Comparison of ENCODE assay signal across 8 mouse cellular contexts in the genomic region with DNA sequence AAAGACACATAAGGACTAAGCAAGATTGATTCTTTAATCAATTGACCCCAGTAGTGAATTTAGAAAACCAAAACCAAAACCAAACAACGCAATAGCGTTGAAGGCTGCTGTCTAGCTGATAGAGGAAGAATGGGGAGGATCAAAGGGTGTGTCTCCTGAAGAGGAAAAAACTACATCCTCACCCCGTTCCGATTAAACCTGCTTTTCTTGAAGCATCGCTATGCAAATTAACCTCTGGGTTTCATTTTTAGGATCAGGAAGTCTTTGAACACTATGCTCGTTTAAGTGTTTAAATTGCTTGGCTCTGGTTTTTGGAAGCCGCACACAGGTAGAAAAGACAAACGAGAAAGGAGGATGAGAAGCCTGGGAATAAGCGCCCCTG. TPM values are rescaled to one million over a fixed set of nuclear protein-coding genes. Genes with fewer than 3 reads are reported as not detected.
DNase-seq lines count a peak whose midpoint lies in the region; ATAC-seq and TF ChIP-seq lines count a peak whose summit lies in the region.

No protein-coding gene starts in this region.

- H3K9ac ChIP-seq in lung, embryonic 14.5 days: peak overlapping the region; percentile 74
- no peak overlapping the region for H3K9ac ChIP-seq in intestine, embryonic 14.5 days (ENCODE audit: low read length)
- H3K9ac ChIP-seq in midbrain, embryonic 16.5 days (ENCODE audit: low read depth, low read length): peak overlapping the region; percentile 87

- no peak for DNase-seq in lung, embryonic 14.5 days
- DNase-seq in lung, postnatal 10 days: no peak
- DNase-seq in c-Kit-positive CD71-positive TER-119-positive erythroid progenitor cells, embryonic 14.5 days (ENCODE audit: low spot score): peak; percentile 37
- no peak for DNase-seq in intestine, embryonic 14.5 days (ENCODE audit: low spot score)
- DNase-seq in urinary bladder, adult 18-20 months (ENCODE audit: low spot score in 2 of 2): no peak
- no peak for DNase-seq in cerebellum, postnatal 4 days (ENCODE audit: low spot score in 2 of 2)
- DNase-seq in layer of hippocampus, postnatal 14 days (ENCODE audit: low spot score in 2 of 2): no peak

- H3K27ac ChIP-seq in lung, embryonic 14.5 days (ENCODE audit: low read depth): no peak overlapping the region
- no peak overlapping the region for H3K27ac ChIP-seq in intestine, embryonic 14.5 days (ENCODE audit: low read depth)
- no peak overlapping the region for H3K27ac ChIP-seq in midbrain, embryonic 16.5 days (ENCODE audit: low read length)

- 15% methylated on average over 9 of the region's 9 CpGs for WGBS in lung, embryonic 14.5 days
- WGBS in intestine, embryonic 14.5 days: 15% methylated on average over 9 of the region's 9 CpGs
- 19% methylated on average over 9 of the region's 9 CpGs for WGBS in midbrain, embryonic 16.5 days

- H3K4me3 ChIP-seq in lung, embryonic 14.5 days (ENCODE audit: low read depth, low read length): peak overlapping the region; percentile 81
- H3K4me3 ChIP-seq in intestine, embryonic 14.5 days (ENCODE audit: low read depth, low read length): peak overlapping the region; percentile 83
- peak overlapping the region; percentile 62 for H3K4me3 ChIP-seq in midbrain, embryonic 16.5 days (ENCODE audit: low read depth, low read length)

- H3K9me3 ChIP-seq in lung, embryonic 14.5 days (ENCODE audit: low read depth, low read length): no peaks in the 10 kb centered on the region
- H3K9me3 ChIP-seq in intestine, embryonic 14.5 days (ENCODE audit: control insufficient read depth, low read length): no peaks in the 10 kb centered on the region
- H3K9me3 ChIP-seq in midbrain, embryonic 16.5 days (replicated peaks; ENCODE audit: control insufficient read depth, low read length, poor library complexity, severe bottlenecking): no peaks in the 10 kb centered on the region

- H3K27me3 ChIP-seq in lung, embryonic 14.5 days (ENCODE audit: insufficient read depth, low read length): no peaks in the 10 kb centered on the region
- no peaks in the 10 kb centered on the region for H3K27me3 ChIP-seq in intestine, embryonic 14.5 days (replicated peaks; ENCODE audit: control insufficient read depth, insufficient read depth, low read length)
- H3K27me3 ChIP-seq in midbrain, embryonic 16.5 days (ENCODE audit: control insufficient read depth, insufficient read depth, low read depth, low read length): peaks cover 3% of the 10 kb centered on the region; the same call in 1 of the 2 replicates

- ATAC-seq in lung, embryonic 14.5 days (ENCODE audit: insufficient read depth): no peak
- no peak for ATAC-seq in intestine, embryonic 14.5 days (replicated peaks; ENCODE audit: low FRiP score, low TSS enrichment, low read depth)
- no peak for ATAC-seq in midbrain, embryonic 16.5 days

- TF ChIP-seq CTCF in lung, embryonic 14.5 days (IDR thresholded peaks at IDR 0.05; ENCODE audit: low read depth): no peak

- peaks cover 7% of the 10 kb centered on the region for H3K4me1 ChIP-seq in lung, embryonic 14.5 days (ENCODE audit: insufficient read depth)
- H3K4me1 ChIP-seq in intestine, embryonic 14.5 days (replicated peaks; ENCODE audit: control insufficient read depth, insufficient read depth, low read length): peaks cover 16% of the 10 kb centered on the region
- peaks cover 10% of the 10 kb centered on the region for H3K4me1 ChIP-seq in midbrain, embryonic 16.5 days (ENCODE audit: control insufficient read depth, insufficient read depth, low read length)

- no peaks in the 10 kb centered on the region for H3K36me3 ChIP-seq in lung, embryonic 14.5 days (ENCODE audit: insufficient read depth)
- no peaks in the 10 kb centered on the region for H3K36me3 ChIP-seq in intestine, embryonic 14.5 days (ENCODE audit: control insufficient read depth, insufficient read depth, low read length)
- no peaks in the 10 kb centered on the region for H3K36me3 ChIP-seq in midbrain, embryonic 16.5 days (ENCODE audit: control insufficient read depth, insufficient read depth, low read length)

- H3K4me2 ChIP-seq in lung, embryonic 14.5 days: peak overlapping the region; percentile 87
- peak overlapping the region; percentile 92 for H3K4me2 ChIP-seq in intestine, embryonic 14.5 days (ENCODE audit: low read length)
- peak overlapping the region; percentile 85 for H3K4me2 ChIP-seq in midbrain, embryonic 16.5 days (ENCODE audit: low read length)

RNA-seq across cellular contexts. Expression of gene Tmem50b, which starts 1.2 kb away (rescaled TPM):
- polyA plus RNA-seq in lung, embryonic 14.5 days (2014; fragmentation: Nextera tagmentation; extraction: Ambion mirVana): 33.1 and 37.2 TPM in 2 replicates
- 29.1 and 31.1 TPM in 2 replicates for polyA plus RNA-seq in intestine, embryonic 14.5 days (2014; fragmentation: Nextera tagmentation; extraction: Ambion mirVana)
- polyA plus RNA-seq in midbrain, embryonic 16.5 days (2015; fragmentation: Nextera tagmentation; extraction: Ambion mirVana): 95.1 and 106 TPM in 2 replicates
- total RNA-seq in layer of hippocampus, postnatal 14 days (2021): 100 to 1,000 TPM; 126 to 142 TPM

RNA-seq across cellular contexts. Expression of gene Dnajc28, which starts 22.4 kb away (rescaled TPM):
- polyA plus RNA-seq in lung, embryonic 14.5 days (2014; fragmentation: Nextera tagmentation; extraction: Ambion mirVana): 2.5 and 2.7 TPM in 2 replicates
- polyA plus RNA-seq in intestine, embryonic 14.5 days (2014; fragmentation: Nextera tagmentation; extraction: Ambion mirVana): 2.4 and 2.8 TPM in 2 replicates
- 6.9 and 7.3 TPM in 2 replicates for polyA plus RNA-seq in midbrain, embryonic 16.5 days (2015; fragmentation: Nextera tagmentation; extraction: Ambion mirVana)
- 1 to 10 TPM; 5.0 to 6.5 TPM for total RNA-seq in layer of hippocampus, postnatal 14 days (2021)

RNA-seq across cellular contexts. Expression of gene Ifngr2, which starts 49.5 kb away (rescaled TPM):
- polyA plus RNA-seq in lung, embryonic 14.5 days (2014; fragmentation: Nextera tagmentation; extraction: Ambion mirVana): 47.7 and 52.1 TPM in 2 replicates
- polyA plus RNA-seq in intestine, embryonic 14.5 days (2014; fragmentation: Nextera tagmentation; extraction: Ambion mirVana): 65.3 and 68.4 TPM in 2 replicates
- 104 and 125 TPM in 2 replicates for polyA plus RNA-seq in midbrain, embryonic 16.5 days (2015; fragmentation: Nextera tagmentation; extraction: Ambion mirVana)
- 10 to 100 TPM; 82.4 to 87.0 TPM for total RNA-seq in layer of hippocampus, postnatal 14 days (2021)

RNA-seq across cellular contexts. Expression of gene Gart, which starts 50.4 kb away (rescaled TPM):
- 113 and 129 TPM in 2 replicates for polyA plus RNA-seq in lung, embryonic 14.5 days (2014; fragmentation: Nextera tagmentation; extraction: Ambion mirVana)
- 125 and 137 TPM in 2 replicates for polyA plus RNA-seq in intestine, embryonic 14.5 days (2014; fragmentation: Nextera tagmentation; extraction: Ambion mirVana)
- polyA plus RNA-seq in midbrain, embryonic 16.5 days (2015; fragmentation: Nextera tagmentation; extraction: Ambion mirVana): 55.2 and 62.5 TPM in 2 replicates
- total RNA-seq in layer of hippocampus, postnatal 14 days (2021): 10 to 100 TPM; 45.7 to 56.7 TPM

RNA-seq across cellular contexts. Expression of gene Son, which starts 50.9 kb away (rescaled TPM):
- 149 and 155 TPM in 2 replicates for polyA plus RNA-seq in lung, embryonic 14.5 days (2014; fragmentation: Nextera tagmentation; extraction: Ambion mirVana)
- polyA plus RNA-seq in intestine, embryonic 14.5 days (2014; fragmentation: Nextera tagmentation; extraction: Ambion mirVana): 138 and 146 TPM in 2 replicates
- 98.4 and 115 TPM in 2 replicates for polyA plus RNA-seq in midbrain, embryonic 16.5 days (2015; fragmentation: Nextera tagmentation; extraction: Ambion mirVana)
- total RNA-seq in layer of hippocampus, postnatal 14 days (2021): 100 to 1,000 TPM; 224 to 256 TPM
